Mouse (Mus musculus) heart, adult 10 weeks (tissue): ENCODE data around the gene Sumo2. TPM values are rescaled to one million over a fixed set of nuclear protein-coding genes. Genes with fewer than 3 reads are reported as not detected.

ENCODE experiments used
- polyA plus RNA-seq: library from polyadenylated mRNA; stranded (reverse); fragments of 350-450 nt; fragmentation: Illumina TruSeq; extraction: RNeasy Lipid Tissue Mini Kit (QIAGEN cat#74804); gene quantifications from one replicate; pipeline ENCODE4 v1.2.3, GENCODE M21; 2014; ENCODE audit warnings: low read depth, low replicate concordance

The Sumo2 gene
- polyA plus RNA-seq, result 255 TPM

DNA sequence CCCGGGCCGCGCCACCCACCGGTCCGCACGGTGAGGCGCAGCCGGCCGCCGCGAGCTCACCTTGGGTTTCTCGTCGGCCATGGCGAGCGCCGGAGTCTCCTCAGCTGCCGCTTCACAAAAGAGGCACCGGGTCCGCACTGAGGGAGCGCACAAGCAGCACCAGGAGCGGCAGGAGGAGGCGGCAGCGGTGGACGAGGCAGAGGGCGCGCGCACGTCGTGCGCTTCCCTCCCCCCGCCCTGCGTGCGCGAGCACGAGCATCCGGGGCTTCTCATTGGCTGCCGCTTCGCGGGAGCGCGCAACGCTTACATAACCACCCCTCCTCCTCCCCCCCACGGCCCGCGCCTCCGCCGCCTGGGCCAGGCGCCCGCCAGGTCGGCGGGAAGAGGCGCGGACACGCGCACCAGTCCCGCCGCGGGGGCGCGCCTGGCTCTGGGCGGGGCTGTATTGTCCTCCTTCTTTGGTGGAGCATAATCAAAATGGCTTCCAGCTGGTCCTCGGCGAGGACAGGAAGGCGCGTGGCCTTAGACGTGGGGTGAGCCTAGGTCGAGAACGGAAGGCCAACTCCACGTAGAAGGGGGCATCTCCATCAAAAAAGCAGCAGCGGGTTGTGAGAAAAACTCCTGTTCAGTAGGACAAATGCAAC lies at the start of gene Sumo2:
TSS of gene Sumo2 (minus strand) at position 239 of the 644 bp plus-strand sequence.

DNA sequence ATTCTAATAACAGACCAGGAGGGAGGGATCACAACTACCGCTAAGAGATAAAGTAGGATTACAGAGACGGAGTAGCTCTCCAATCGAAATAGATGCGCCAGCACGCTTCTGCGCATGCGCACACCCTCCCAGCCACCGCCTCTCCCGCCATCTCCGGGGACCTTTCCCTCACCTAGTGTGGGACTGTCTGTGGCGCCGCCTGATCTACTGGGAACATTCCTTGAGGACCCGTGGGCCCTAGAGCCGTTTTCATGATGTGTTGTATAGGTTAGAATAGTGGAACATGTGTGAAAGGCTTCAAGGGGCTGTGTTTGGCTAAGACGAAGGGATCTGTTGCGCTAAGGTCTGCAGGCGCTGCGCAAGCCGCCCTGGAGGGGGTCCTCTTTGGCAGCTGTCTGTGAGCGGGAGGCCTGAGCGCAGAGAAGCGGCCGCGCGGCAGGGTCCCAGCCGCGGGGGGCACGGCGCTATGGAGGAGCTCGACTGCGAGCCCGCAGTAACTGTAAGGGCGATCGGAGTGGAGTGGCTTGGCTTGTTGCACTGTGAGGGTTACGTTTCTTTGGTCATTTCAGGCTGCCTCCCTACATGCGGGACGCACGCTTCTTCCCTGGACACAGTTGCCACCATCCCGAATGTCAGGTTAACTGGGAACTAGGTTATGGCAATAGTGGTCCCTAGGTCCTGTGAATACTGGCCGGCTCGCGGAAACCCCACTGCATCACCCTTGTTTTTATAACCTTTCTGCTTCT lies 28.2 kb upstream of the Sumo2 start, which contains the start of gene Nup85:
TSS of gene Nup85 (plus strand) at position 371 of the 746 bp plus-strand sequence.

DNA sequence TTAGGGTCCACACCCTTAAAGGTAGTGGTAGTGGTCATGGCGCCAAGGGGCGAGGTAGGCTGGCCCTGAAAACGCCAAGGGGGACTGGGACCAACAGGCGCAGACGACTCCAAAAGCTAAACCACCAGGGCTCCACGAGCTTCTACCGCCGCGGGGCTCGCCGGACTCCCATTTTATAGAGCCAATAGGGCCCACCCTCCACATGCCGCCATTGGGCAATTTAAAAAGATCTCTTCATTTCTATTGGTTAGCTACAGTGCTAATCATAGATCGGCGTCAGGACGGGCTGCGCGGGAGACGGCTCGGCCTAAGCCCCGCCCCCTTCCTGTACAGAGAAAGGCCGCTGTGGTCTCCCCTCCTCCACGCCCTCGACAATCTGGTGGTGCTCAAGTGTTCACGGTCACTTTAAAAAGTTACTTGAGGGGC lies 21.8 kb downstream of the Sumo2 start, which contains the start of gene Jpt1:
TSS of gene Jpt1 (minus strand) at position 150 of the 426 bp plus-strand sequence.

DNA sequence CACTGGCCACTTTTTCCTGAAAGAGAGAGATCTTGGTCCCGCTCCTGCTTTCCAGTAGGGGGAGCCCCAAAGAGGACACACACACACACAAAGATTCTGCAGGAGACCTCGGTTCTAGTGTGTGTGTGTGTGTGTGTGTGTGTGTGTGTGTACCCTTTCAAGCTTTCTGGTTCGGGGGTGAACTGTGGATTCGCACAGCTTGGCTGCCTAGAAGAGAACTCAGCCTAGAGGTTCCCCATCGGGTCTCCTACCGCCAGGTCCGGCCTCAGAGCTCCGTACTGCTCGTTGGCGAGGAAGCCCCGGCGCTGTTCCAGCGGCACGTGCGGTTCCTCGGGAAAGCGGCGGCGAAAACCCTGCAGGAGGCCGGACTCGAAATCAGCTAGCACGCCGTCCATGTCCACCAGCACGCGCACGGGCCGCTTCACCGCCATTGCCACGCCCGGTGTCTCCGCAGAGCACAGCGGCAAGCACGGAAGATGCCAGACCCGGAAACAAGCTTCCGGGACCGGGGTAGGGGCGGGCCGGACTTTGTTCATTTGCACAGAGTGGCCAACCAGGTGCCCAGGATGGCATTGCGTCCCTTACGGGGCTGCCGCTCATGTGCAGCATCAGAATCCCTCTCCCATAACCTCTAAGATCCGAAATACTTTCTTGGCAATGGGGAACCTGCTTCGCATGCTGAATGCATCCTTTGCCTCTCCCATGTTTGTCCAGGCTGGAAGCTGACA lies 44.6 kb downstream of the Sumo2 start, which contains the start of gene Nt5c:
TSS of gene Nt5c (minus strand) at position 507 of the 728 bp plus-strand sequence.

DNA sequence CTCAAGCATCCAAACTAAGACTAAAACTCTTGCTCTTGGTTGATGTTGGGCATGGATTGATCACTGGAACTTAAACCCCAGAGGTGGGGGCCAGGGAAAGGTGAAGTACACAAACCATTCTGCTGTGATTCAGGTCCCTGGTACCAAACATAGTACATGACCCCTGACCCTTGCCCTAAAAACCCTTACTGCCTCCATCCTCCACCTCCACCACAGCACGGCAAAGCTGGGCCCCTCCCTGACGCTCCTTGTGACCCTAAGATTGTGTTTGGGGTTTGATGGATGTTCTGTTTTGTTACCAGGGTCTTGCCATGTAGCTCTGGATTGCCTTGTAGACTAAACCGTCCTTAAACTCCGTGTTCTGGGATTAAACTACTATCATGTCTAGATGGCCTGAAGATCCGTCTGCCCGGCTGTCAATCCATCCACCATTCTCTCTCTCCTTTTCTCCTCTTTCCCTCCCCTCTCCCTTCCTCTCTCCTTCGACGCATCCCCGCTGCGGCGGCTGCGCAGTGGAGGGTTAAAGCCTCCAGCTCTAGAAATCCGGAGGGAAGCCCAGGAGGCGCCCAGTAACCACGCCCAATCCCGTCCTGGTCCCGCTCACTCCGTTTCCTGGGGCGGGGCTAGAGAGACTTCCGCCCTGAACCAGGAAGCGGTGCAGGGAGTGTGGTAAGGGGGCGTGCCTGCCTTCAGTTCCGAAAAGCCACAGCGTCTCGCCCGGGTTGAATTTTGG lies 60.9 kb downstream of the Sumo2 start, which contains the start of gene Armc7:
TSS of gene Armc7 (plus strand) at position 643 of the 733 bp plus-strand sequence.

Other genes starting within 250 kb of the Sumo2 start
- gene Fads6, start 238.6 kb downstream of the Sumo2 start, polyA plus RNA-seq, result 2.6 TPM
- not detected for gene Otop2, start 229.1 kb downstream of the Sumo2 start, polyA plus RNA-seq
- gene Ush1g, start 214.2 kb downstream of the Sumo2 start, polyA plus RNA-seq, result not detected
- gene Otop3, start 201.5 kb downstream of the Sumo2 start, polyA plus RNA-seq, result not detected
- 3.8 TPM for gene Hid1, start 168.5 kb downstream of the Sumo2 start, polyA plus RNA-seq
- gene Cdr2l, start 154.4 kb downstream of the Sumo2 start, polyA plus RNA-seq, result 3.8 TPM
- 115 TPM for gene Mrpl58, start 132.5 kb downstream of the Sumo2 start, polyA plus RNA-seq
- 3,222 TPM for gene Atp5h, start 116.3 kb downstream of the Sumo2 start, polyA plus RNA-seq
- gene Kctd2, start 116.1 kb downstream of the Sumo2 start, polyA plus RNA-seq, result 34.3 TPM
- gene Trim80, start 95.7 kb downstream of the Sumo2 start, polyA plus RNA-seq, result not detected
- not detected for gene Slc16a5, start 73.8 kb downstream of the Sumo2 start, polyA plus RNA-seq
- 2.1 TPM for gene Armc7, start 60.6 kb downstream of the Sumo2 start, polyA plus RNA-seq
- gene Nt5c, start 44.4 kb downstream of the Sumo2 start, polyA plus RNA-seq, result 14.9 TPM
- 88.9 TPM for gene Jpt1, start 21.9 kb downstream of the Sumo2 start, polyA plus RNA-seq
- gene Nup85, start 28.2 kb upstream of the Sumo2 start, polyA plus RNA-seq, result 37.0 TPM
- 79.9 TPM for gene Mrps7, start 67.6 kb upstream of the Sumo2 start, polyA plus RNA-seq
- gene Gga3, start 67.8 kb upstream of the Sumo2 start, polyA plus RNA-seq, result 13.7 TPM
- 62.3 TPM for gene Mif4gd, start 76.7 kb upstream of the Sumo2 start, polyA plus RNA-seq
- gene Slc25a19, start 92.0 kb upstream of the Sumo2 start, polyA plus RNA-seq, result 53.1 TPM
- 83.0 TPM for gene Grb2, start 172.3 kb upstream of the Sumo2 start, polyA plus RNA-seq
- 74.3 TPM for gene Tmem94, start 229.2 kb upstream of the Sumo2 start, polyA plus RNA-seq